Mouse (Mus musculus) liver, embryonic 13.5 days (tissue): Measurements from ENCODE around the gene Sept12. TPM values are rescaled to one million over a fixed set of nuclear protein-coding genes. Genes with fewer than 3 reads are reported as not detected.
A peak's percentile ranks its signal among the peaks of the same experiment; 100 is the strongest.

Source experiments
- ATAC-seq: fragments of 200-750 bp; cut with Nextera tagmentation; 2 replicates; pipeline ENCODE4 v1.8.0; 2017; ENCODE audit warnings: low read depth, mild to moderate bottlenecking, moderate number of reproducible peaks, moderate library complexity
- DNase-seq: peaks from one replicate; pipeline ENCODE4 v3.0.0; 2022
- H3K27ac ChIP-seq: fragments of 300-500 bp; sonication (generic); 2 replicates; pipeline ENCODE4 v1.5.1; 2015; ENCODE audit warnings: moderate library complexity, mild to moderate bottlenecking, inconsistent platforms
- H3K27me3 ChIP-seq: fragments of 300-500 bp; sonication (generic); 2 replicates; pipeline ENCODE4 v1.6.1; 2015; ENCODE audit warnings: mild to moderate bottlenecking, inconsistent platforms
- H3K36me3 ChIP-seq: fragments of 300-500 bp; sonication (generic); 2 replicates; pipeline ENCODE4 v1.6.1; 2015; ENCODE audit warnings: mild to moderate bottlenecking, inconsistent platforms
- H3K4me1 ChIP-seq: fragments of 300-500 bp; sonication (generic); replicated peaks from 2 replicates; pipeline ENCODE4 v1.6.1; 2015; ENCODE audit warnings: inconsistent platforms
- H3K4me2 ChIP-seq: fragments of 300-500 bp; sonication (generic); 2 replicates; pipeline ENCODE4 v1.6.1; 2015; ENCODE audit warnings: inconsistent platforms, mild to moderate bottlenecking, moderate library complexity
- H3K4me3 ChIP-seq: fragments of 300-500 bp; sonication (generic); replicated peaks from 2 replicates; pipeline ENCODE4 v1.5.1; 2015; ENCODE audit warnings: mild to moderate bottlenecking, inconsistent platforms
- H3K9ac ChIP-seq: fragments of 300-500 bp; sonication (generic); 2 replicates; pipeline ENCODE4 v1.6.1; 2015; ENCODE audit warnings: mild to moderate bottlenecking, inconsistent platforms
- H3K9me3 ChIP-seq: fragments of 300-500 bp; sonication (generic); replicated peaks from 2 replicates; pipeline ENCODE4 v1.6.1; 2016; ENCODE audit warnings: inconsistent platforms
- WGBS: fragments of 180-500 bp; shearing (Covaris S2); methylation state at CpG from one replicate; pipeline ENCODE4 v1.1.7; 2015; ENCODE audit not compliant: insufficient replicate concordance; 5-methylcytosine and 5-hydroxymethylcytosine counted together
- polyA plus RNA-seq: library from polyadenylated mRNA; unstranded; fragments of >200 nt; fragmentation: Nextera tagmentation; extraction: Ambion mirVana; gene quantifications from 2 replicates; pipeline ENCODE4 v1.2.1, GENCODE M21; 2015

Gene Sept12
- polyA plus RNA-seq, 1 experiment from 2014 or later = not detected

- Histone ChIP-seq H3K27ac (peak overlapping the region; percentile 39; the same call in 1 of the 2 replicates), H3K27me3 (0 out of 2 replicates have a peak, but pooled peaks cover 5% of the 10 kb centered on the region), H3K9ac (no peak overlapping the region), H3K4me3 (no peak overlapping the region), H3K36me3 (peaks cover 12% of the 10 kb centered on the region), H3K4me1 (peaks cover 39% of the 10 kb centered on the region), H3K9me3 (no peaks in the 10 kb centered on the region), H3K4me2 (0 out of 2 replicates have a peak overlapping the region, but pooled peaks have one; percentile 8)
- no peak for ATAC-seq
- DNase-seq = no peak
- 75% methylated on average over 10 of the region's 10 CpGs for WGBS
Observed at GRCm38 (mm10) chr16:5010371-5010935, 12.8 kb upstream of the Sept12 start.

GRCm38 (mm10) chr16:5008076-5008475, 10.4 kb upstream of the Sept12 start:
- Histone ChIP-seq H3K27ac (peak overlapping the region; percentile 43; the same call in 1 of the 2 replicates), H3K4me3 (no peak overlapping the region)

GRCm38 (mm10) chr16:5007492-5007891, 9.8 kb upstream of the Sept12 start:
- peak overlapping the region; percentile 43; the same call in 1 of the 2 replicates for H3K27ac ChIP-seq
- no peak overlapping the region for H3K4me3 ChIP-seq
- no peaks in the 10 kb centered on the region for H3K9me3 ChIP-seq
- no peaks in the 10 kb centered on the region for H3K36me3 ChIP-seq
- 48% methylated on average over 6 of the region's 6 CpGs for WGBS
- H3K4me2 ChIP-seq = 0 out of 2 replicates have a peak overlapping the region, but pooled peaks have one; percentile 19
- ATAC-seq (no peak), DNase-seq (no peak)
- H3K27me3 ChIP-seq = 0 out of 2 replicates have a peak, but pooled peaks cover 5% of the 10 kb centered on the region
- no peak overlapping the region for H3K9ac ChIP-seq
- H3K4me1 ChIP-seq = peaks cover 32% of the 10 kb centered on the region

More at GRCm38 (mm10) chr16:5008076-5008475, 10.4 kb upstream of the Sept12 start:
- H3K9me3 ChIP-seq = no peaks in the 10 kb centered on the region
- DNase-seq (no peak), ATAC-seq (no peak)
- H3K4me1 ChIP-seq = peaks cover 38% of the 10 kb centered on the region
- no peak overlapping the region for H3K9ac ChIP-seq
- 0 out of 2 replicates have a peak, but pooled peaks cover 5% of the 10 kb centered on the region for H3K27me3 ChIP-seq
- no peaks in the 10 kb centered on the region for H3K36me3 ChIP-seq
- 72% methylated on average over 12 of the region's 12 CpGs for WGBS
- H3K4me2 ChIP-seq = peak overlapping the region; percentile 19; the same call in 1 of the 2 replicates

DNA sequence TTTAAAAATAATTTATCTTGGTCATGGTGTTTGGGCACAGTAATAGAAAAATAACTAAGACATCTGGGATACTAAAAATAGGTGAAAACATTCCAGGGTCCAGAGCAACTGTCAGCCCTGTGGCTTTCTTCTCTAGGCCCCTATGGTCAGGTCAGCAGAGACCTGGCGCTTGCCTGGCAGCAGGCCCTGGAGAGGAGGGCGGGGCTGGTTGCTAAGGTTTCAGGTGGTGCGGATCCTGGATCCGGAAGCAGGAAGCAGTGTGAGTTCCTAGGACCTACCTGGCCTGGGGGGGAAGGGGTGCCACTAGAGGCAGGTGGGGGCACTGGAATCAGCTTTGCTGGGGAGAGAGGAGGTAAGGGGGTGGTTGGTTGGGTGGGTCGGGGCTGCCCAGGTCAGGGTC, 9.4 kb upstream of the Sept12 start, which contains the start of gene Smim22:
Gene Smim22 (plus strand): TSS at position 222 of the 400 bp plus-strand sequence.
- H3K4me3 ChIP-seq = no peak within 1 kb of the TSS
- no peaks in the 10 kb centered on the region for H3K36me3 ChIP-seq
- H3K9me3 ChIP-seq = no peaks in the 10 kb centered on the region
- H3K27ac ChIP-seq = peak within 1 kb of the TSS; percentile 43; the same call in 1 of the 2 replicates
- peaks cover 27% of the 10 kb centered on the region for H3K4me1 ChIP-seq
- ATAC-seq (no peak), DNase-seq (no peak)
- 69% methylated on average over 5 of the region's 5 CpGs for WGBS
- peak within 1 kb of the TSS; percentile 19; the same call in 1 of the 2 replicates for H3K4me2 ChIP-seq
- 0 out of 2 replicates have a peak, but pooled peaks cover 5% of the 10 kb centered on the region for H3K27me3 ChIP-seq
- H3K9ac ChIP-seq = no peak within 1 kb of the TSS

GRCm38 (mm10) chr16:5000611-5001010, 3.0 kb upstream of the Sept12 start:
- 52% methylated on average over 3 of the region's 3 CpGs for WGBS
- no peak overlapping the region for H3K9ac ChIP-seq
- DNase-seq (no peak), ATAC-seq (no peak)
- no peak overlapping the region for H3K4me2 ChIP-seq
- H3K27ac ChIP-seq = no peak overlapping the region
- H3K9me3 ChIP-seq = no peaks in the 10 kb centered on the region
- H3K4me3 ChIP-seq = no peak overlapping the region
- no peaks in the 10 kb centered on the region for H3K27me3 ChIP-seq
- H3K36me3 ChIP-seq = no peaks in the 10 kb centered on the region
- peaks cover 4% of the 10 kb centered on the region; the same call in 1 of the 2 replicates for H3K4me1 ChIP-seq

DNA sequence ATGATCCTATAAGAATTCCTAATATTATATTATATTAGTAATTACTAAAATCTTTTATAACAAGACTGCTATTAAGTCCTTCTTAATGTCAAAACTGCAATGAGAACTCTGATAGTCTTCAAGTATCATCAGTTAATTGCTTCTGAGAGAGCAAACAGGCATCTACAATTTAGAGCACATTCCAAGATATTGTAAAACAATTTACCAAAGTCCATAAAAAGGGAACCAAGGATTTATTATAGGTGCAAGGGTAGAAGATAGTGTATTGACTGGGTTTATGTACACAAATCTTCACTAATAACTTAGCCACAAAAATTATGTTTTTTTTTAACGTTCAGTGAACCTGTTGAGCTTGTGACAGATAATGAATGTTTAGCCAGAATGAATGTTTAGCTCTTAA, 1.3 kb upstream of the Sept12 start:
- no peak for ATAC-seq
- Histone ChIP-seq H3K27me3 (no peaks in the 10 kb centered on the region), H3K36me3 (no peaks in the 10 kb centered on the region), H3K4me1 (peaks cover 4% of the 10 kb centered on the region; the same call in 1 of the 2 replicates), H3K4me3 (no peak overlapping the region), H3K4me2 (no peak overlapping the region), H3K27ac (no peak overlapping the region), H3K9me3 (no peaks in the 10 kb centered on the region), H3K9ac (no peak overlapping the region)
- 56% methylated on average over 1 of the region's 1 CpGs for WGBS
- no peak for DNase-seq

DNA sequence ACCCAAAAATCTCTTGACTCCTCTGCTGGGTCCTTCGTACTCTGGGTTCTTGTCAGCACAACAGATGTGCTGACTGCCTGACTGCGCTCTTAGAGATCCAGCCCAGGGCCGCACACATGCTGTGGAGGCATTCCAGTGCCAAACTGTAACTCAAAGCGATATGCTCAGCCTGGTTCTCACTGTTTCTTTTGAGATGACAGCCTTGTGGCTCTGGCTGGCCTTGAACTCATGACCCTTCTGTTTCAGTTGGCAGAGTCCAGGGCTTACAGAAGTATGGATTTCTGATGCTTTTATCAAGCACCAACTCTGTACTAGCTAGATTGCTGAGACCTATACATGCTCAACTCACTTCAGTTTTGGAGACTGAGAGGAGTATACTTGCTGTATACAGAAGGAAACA, 4.4 kb downstream of the Sept12 start:
- Histone ChIP-seq H3K27me3 (no peaks in the 10 kb centered on the region), H3K36me3 (no peaks in the 10 kb centered on the region), H3K4me1 (peaks cover 4% of the 10 kb centered on the region), H3K27ac (no peak overlapping the region), H3K4me2 (no peak overlapping the region), H3K4me3 (no peak overlapping the region), H3K9ac (no peak overlapping the region), H3K9me3 (no peaks in the 10 kb centered on the region)
- WGBS = 73% methylated on average over 4 of the region's 4 CpGs
- ATAC-seq = no peak
- no peak for DNase-seq

- no peak for ATAC-seq
- H3K36me3 ChIP-seq = no peaks in the 10 kb centered on the region
- H3K9ac ChIP-seq = no peak overlapping the region
- WGBS = 81% methylated on average over 12 of the region's 12 CpGs
- no peak overlapping the region for H3K4me3 ChIP-seq
- H3K27me3 ChIP-seq = no peaks in the 10 kb centered on the region; the same call in 1 of the 2 replicates
- no peaks in the 10 kb centered on the region; the same call in 1 of the 2 replicates for H3K4me1 ChIP-seq
- no peak for DNase-seq
- H3K4me2 ChIP-seq = no peak overlapping the region
- H3K9me3 ChIP-seq = no peaks in the 10 kb centered on the region
- no peak overlapping the region for H3K27ac ChIP-seq
Observed at GRCm38 (mm10) chr16:4984717-4985116, 12.9 kb downstream of the Sept12 start.

DNA sequence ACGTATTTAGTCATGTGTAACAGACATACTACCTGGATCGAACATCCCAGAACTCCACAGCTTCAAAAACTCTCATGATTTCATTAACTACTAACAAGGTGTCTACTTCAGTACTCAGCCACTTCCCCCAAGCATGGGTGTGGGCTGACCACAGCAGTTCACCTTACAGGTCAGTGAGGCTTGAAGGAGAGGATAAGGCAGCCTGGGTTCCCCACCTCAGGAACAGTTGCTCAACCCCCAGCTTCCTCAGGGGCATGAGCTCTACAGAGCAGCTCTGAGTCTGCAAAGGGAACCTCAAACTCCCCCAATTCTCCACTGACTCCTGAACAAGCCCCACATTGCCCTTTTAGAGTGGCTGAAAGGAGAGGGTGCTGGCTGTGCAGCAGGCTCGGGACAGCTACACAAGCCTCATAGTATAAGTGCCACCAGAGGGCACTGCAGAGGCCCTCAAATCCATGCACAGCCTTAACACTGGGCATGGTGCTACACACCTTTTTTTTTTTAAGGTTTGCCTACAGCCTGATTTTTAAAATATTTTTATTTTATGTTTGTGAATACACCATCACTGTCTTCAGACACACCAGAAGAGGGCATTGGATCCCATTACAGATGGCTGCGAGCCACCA, 17.8 kb downstream of the Sept12 start:
- DNase-seq = no peak
- peak; percentile 50; the same call in 1 of the 2 replicates for ATAC-seq

GRCm38 (mm10) chr16:4978275-4979051, 19.2 kb downstream of the Sept12 start:
- H3K4me2 ChIP-seq = no peak overlapping the region

More for the DNA sequence above, 17.8 kb downstream of the Sept12 start:
- no peak overlapping the region for H3K9ac ChIP-seq
- WGBS = 50% methylated on average over 4 of the region's 4 CpGs
- H3K36me3 ChIP-seq = no peaks in the 10 kb centered on the region
- no peak overlapping the region for H3K4me2 ChIP-seq
- no peaks in the 10 kb centered on the region for H3K9me3 ChIP-seq
- H3K4me1 ChIP-seq = peaks cover 9% of the 10 kb centered on the region
- H3K27ac ChIP-seq = no peak overlapping the region
- H3K27me3 ChIP-seq = peaks cover 8% of the 10 kb centered on the region; the same call in 1 of the 2 replicates
- no peak overlapping the region for H3K4me3 ChIP-seq

DNA sequence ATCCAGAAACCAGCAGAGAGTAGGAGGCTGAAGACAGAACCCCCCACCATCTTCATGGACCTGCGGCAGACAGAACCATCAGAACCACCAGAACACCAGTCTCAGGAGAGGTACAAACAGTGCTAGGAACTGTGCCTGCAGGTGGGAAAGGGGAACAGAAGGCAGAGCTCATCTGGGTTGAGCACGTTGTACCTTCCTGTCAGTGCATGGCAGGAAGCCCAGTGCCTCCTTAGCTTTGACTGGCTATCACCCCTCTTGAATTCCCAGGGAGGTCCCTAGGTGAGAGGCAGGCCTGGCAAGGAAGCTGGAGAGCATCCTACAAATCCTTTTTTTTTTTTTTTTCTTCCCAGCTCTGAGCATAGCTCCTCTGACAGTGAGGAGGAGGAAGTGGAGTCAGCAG, 21.5 kb downstream of the Sept12 start:
- Histone ChIP-seq H3K9ac (no peak overlapping the region), H3K9me3 (no peaks in the 10 kb centered on the region), H3K36me3 (no peaks in the 10 kb centered on the region), H3K27ac (no peak overlapping the region), H3K4me1 (peaks cover 9% of the 10 kb centered on the region), H3K4me3 (no peak overlapping the region), H3K4me2 (no peak overlapping the region), H3K27me3 (peaks cover 8% of the 10 kb centered on the region; the same call in 1 of the 2 replicates)
- WGBS = 40% methylated on average over 2 of the region's 2 CpGs
- ATAC-seq = no peak
- no peak for DNase-seq

More at GRCm38 (mm10) chr16:4978275-4979051, 19.2 kb downstream of the Sept12 start:
- no peaks in the 10 kb centered on the region for H3K9me3 ChIP-seq
- ATAC-seq (peak; percentile 52; the same call in 1 of the 2 replicates), DNase-seq (peak; percentile 11)
- H3K27me3 ChIP-seq = peaks cover 8% of the 10 kb centered on the region; the same call in 1 of the 2 replicates
- no peak overlapping the region for H3K4me3 ChIP-seq
- peaks cover 9% of the 10 kb centered on the region for H3K4me1 ChIP-seq
- 40% methylated on average over 5 of the region's 5 CpGs for WGBS
- no peak overlapping the region for H3K9ac ChIP-seq
- H3K36me3 ChIP-seq = no peaks in the 10 kb centered on the region
- H3K27ac ChIP-seq = no peak overlapping the region
